Mouse (Mus musculus): ENCODE measurements around the gene Dpm2. TPM values are rescaled to one million over a fixed set of nuclear protein-coding genes. Genes with fewer than 3 reads are reported as not detected.

Gene Dpm2
- polyA plus RNA-seq, 1 experiment: 87.5 TPM

DNA sequence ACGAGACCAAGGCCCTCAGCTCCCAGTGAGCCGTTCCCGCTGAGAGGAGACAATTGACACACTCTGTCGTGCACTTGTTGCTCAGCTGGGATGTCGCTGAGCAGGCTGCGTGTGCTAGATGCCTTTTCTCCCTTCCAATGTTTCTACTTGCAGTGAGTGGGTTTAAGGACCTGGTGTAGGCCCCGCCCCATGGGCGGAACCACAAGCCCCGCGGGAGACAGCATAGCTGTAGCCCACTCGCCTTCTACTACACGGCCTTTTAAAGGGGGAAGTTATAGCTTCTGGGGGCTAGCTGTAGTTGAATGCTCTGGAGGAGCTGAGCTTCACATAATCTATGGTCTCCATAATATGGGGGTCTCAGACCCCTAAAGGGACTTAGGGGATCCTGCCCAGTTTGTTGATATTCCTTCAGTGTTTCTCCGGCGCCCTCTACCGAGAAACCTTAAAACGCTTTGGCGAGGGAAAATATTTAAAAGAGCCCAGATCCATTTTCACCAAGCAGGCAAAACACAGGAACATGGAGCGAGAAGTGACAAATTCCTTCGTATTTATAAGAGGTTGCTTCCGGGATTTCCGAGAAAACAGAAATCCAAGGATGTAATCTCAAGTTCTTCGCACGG lies 40.1 kb downstream of the Dpm2 start:
- WGBS: 12% methylated on average over 23 of the region's 23 CpGs
- H3K27me3 ChIP-seq (ENCODE audit: control insufficient read depth, insufficient read depth, low read length): peaks cover 16% of the 10 kb centered on the region
- no peak overlapping the region for H3K27ac ChIP-seq (ENCODE audit: insufficient read depth, low read depth, low read length)
- H3K4me1 ChIP-seq (ENCODE audit: control insufficient read depth, insufficient read depth, insufficient read length, low read length): peaks cover 8% of the 10 kb centered on the region
- TF ChIP-seq POLR2A (IDR thresholded peaks at IDR 0.05; ENCODE audit: low read depth, low read length) (no peak), CTCF (IDR thresholded peaks at IDR 0.05; ENCODE audit: extremely low read depth, insufficient read length, insufficient replicate concordance, low read depth, low read length) (peak; percentile 29; the same call in 1 of the 2 replicates)
- H3K4me3 ChIP-seq (ENCODE audit: low read depth, low read length): peak overlapping the region; percentile 11
- H3K36me3 ChIP-seq (ENCODE audit: control insufficient read depth, insufficient read depth, low read length): no peaks in the 10 kb centered on the region

- H3K36me3 ChIP-seq (ENCODE audit: control insufficient read depth, insufficient read depth, low read length): no peaks in the 10 kb centered on the region
- peaks cover 9% of the 10 kb centered on the region for H3K27me3 ChIP-seq (ENCODE audit: control insufficient read depth, insufficient read depth, low read length)
- 77% methylated on average over 26 of the region's 26 CpGs for WGBS
- H3K4me1 ChIP-seq (ENCODE audit: control insufficient read depth, insufficient read depth, insufficient read length, low read length): peaks cover 5% of the 10 kb centered on the region
- TF ChIP-seq POLR2A (IDR thresholded peaks at IDR 0.05; ENCODE audit: low read depth, low read length) (no peak), CTCF (IDR thresholded peaks at IDR 0.05; ENCODE audit: extremely low read depth, insufficient read length, insufficient replicate concordance, low read depth, low read length) (no peak)
- H3K27ac ChIP-seq (ENCODE audit: insufficient read depth, low read depth, low read length): no peak overlapping the region
- H3K4me3 ChIP-seq (ENCODE audit: low read depth, low read length): no peak overlapping the region
These were observed 41.6 kb downstream of the Dpm2 start for GRCm38 (mm10) chr2:32612274-32612673.

DNA sequence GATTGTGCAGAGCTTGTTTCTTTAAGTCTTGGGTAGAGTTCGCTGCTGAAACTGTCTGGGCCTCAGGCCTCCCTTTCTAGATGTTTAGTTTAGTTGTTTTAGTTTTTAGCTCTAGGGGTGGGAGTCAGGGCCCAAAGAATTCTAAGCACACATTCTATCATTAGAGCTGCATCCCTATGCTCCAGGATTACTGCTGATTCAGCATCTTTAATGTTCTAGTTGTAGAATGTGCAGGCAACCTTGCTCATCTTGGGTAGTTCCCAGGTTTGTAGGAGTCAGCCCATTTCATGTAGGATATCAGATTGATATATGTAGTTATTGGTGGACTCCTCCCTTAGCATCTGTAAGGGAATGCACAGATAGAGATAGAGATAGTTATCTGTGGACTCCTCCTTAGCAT lies 46.5 kb downstream of the Dpm2 start:
- no peak overlapping the region for H3K4me3 ChIP-seq (ENCODE audit: low read depth, low read length)
- no peaks in the 10 kb centered on the region for H3K27me3 ChIP-seq (ENCODE audit: control insufficient read depth, insufficient read depth, low read length)
- H3K27ac ChIP-seq (ENCODE audit: insufficient read depth, low read depth, low read length): no peak overlapping the region
- no peaks in the 10 kb centered on the region for H3K36me3 ChIP-seq (ENCODE audit: control insufficient read depth, insufficient read depth, low read length)
- H3K4me1 ChIP-seq (ENCODE audit: control insufficient read depth, insufficient read depth, insufficient read length, low read length): peaks cover 3% of the 10 kb centered on the region; the same call in 1 of the 2 replicates
- no peak for TF ChIP-seq CTCF (IDR thresholded peaks at IDR 0.05; ENCODE audit: extremely low read depth, insufficient read length, insufficient replicate concordance, low read depth, low read length)
- no peak for TF ChIP-seq POLR2A (IDR thresholded peaks at IDR 0.05; ENCODE audit: low read depth, low read length)
- WGBS: 94% methylated on average over 1 of the region's 1 CpGs

- TF ChIP-seq CTCF (IDR thresholded peaks at IDR 0.05; ENCODE audit: extremely low read depth, insufficient read length, insufficient replicate concordance, low read depth, low read length) (peak; percentile 31; the same call in 1 of the 2 replicates), POLR2A (IDR thresholded peaks at IDR 0.05; ENCODE audit: low read depth, low read length) (no peak)
- no peaks in the 10 kb centered on the region for H3K27me3 ChIP-seq (ENCODE audit: control insufficient read depth, insufficient read depth, low read length)
- no peak overlapping the region for H3K27ac ChIP-seq (ENCODE audit: insufficient read depth, low read depth, low read length)
- H3K4me3 ChIP-seq (ENCODE audit: low read depth, low read length): no peak overlapping the region
- peaks cover 3% of the 10 kb centered on the region; the same call in 1 of the 2 replicates for H3K4me1 ChIP-seq (ENCODE audit: control insufficient read depth, insufficient read depth, insufficient read length, low read length)
- 96% methylated on average over 4 of the region's 4 CpGs for WGBS
- no peaks in the 10 kb centered on the region for H3K36me3 ChIP-seq (ENCODE audit: control insufficient read depth, insufficient read depth, low read length)
These were observed 46.9 kb downstream of the Dpm2 start for GRCm38 (mm10) chr2:32617601-32618000.

GRCm38 (mm10) chr2:32618051-32618450 lies 47.4 kb downstream of the Dpm2 start:
- 83% methylated on average over 9 of the region's 9 CpGs for WGBS
- H3K27ac ChIP-seq (ENCODE audit: insufficient read depth, low read depth, low read length): no peak overlapping the region
- TF ChIP-seq CTCF (IDR thresholded peaks at IDR 0.05; ENCODE audit: extremely low read depth, insufficient read length, insufficient replicate concordance, low read depth, low read length) (no peak), POLR2A (IDR thresholded peaks at IDR 0.05; ENCODE audit: low read depth, low read length) (no peak)
- H3K4me1 ChIP-seq (ENCODE audit: control insufficient read depth, insufficient read depth, insufficient read length, low read length): peaks cover 3% of the 10 kb centered on the region; the same call in 1 of the 2 replicates
- no peaks in the 10 kb centered on the region for H3K27me3 ChIP-seq (ENCODE audit: control insufficient read depth, insufficient read depth, low read length)
- no peaks in the 10 kb centered on the region for H3K36me3 ChIP-seq (ENCODE audit: control insufficient read depth, insufficient read depth, low read length)
- H3K4me3 ChIP-seq (ENCODE audit: low read depth, low read length): no peak overlapping the region

DNA sequence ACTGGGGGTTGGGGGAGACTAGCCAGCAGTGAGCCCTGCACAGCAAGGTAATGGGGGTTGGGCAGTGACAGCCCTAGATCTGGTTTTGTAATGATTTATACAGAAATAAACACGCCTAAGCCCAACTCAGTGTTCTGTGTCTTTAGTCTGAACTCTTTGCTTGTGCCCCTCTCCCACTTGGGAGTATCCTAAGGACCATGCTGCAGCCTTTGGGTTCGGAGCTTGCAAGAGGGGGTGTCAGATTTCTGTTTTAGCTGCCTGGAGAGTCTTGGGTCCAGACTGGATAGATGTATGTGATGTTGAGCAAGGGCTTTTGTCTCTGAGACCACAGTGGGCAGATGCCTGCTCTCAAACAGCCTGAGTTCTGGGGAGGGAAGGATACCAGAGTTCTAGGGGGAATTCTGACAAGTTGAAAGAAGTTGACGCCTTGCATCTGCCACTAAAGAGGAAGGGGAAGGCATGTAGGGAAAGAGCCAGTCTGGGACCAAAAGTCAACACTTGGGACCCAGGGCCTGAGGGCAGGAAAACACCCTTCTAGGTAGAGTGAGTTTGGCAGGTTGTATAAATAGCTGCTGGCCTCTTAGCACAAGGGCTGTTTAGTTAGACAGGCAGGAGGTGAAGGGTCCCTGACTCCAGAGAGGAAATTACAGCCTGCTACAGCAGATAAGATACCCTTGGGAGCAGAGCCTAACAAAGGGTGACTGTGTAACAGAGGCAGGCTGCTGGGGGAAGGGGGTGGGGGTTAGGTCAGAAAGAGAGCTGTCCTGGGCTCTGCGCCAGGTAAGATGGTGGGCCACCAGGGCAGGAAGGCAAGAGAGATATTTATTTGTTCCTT lies 50.2 kb downstream of the Dpm2 start:
- no peak for TF ChIP-seq CTCF (IDR thresholded peaks at IDR 0.05; ENCODE audit: extremely low read depth, insufficient read length, insufficient replicate concordance, low read depth, low read length)
- TF ChIP-seq POLR2A (IDR thresholded peaks at IDR 0.05; ENCODE audit: low read depth, low read length): no peak
- peak overlapping the region; percentile 32; the same call in 1 of the 2 replicates for H3K27ac ChIP-seq (ENCODE audit: insufficient read depth, low read depth, low read length)
- WGBS: 38% methylated on average over 4 of the region's 4 CpGs

DNA sequence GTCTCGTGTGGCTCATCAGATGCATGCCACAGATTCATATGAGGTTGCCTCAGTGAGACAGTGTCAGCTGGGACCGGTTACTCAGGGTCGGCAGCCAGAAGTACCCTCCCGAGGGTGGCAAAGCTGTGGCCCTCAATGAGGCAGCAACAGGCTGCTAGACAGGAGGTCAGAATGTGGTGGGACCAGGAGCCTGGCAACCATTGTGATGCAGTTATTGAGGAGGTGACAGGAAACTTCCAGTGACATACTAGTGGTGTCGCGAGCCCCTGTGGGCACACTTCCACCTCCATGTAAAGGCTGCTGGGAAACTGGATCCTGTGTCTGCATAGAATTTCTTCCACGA lies 50.8 kb downstream of the Dpm2 start, which contains the start of gene Ak1:
TSS of gene Ak1 (plus strand) at position 242 of the 343 bp plus-strand sequence.
- no peak within 1 kb of the TSS for H3K4me3 ChIP-seq (ENCODE audit: low read depth, low read length)
- 24% methylated on average over 7 of the region's 7 CpGs for WGBS
- peaks cover 7% of the 10 kb centered on the region for H3K4me1 ChIP-seq (ENCODE audit: control insufficient read depth, insufficient read depth, insufficient read length, low read length)
- H3K27me3 ChIP-seq (ENCODE audit: control insufficient read depth, insufficient read depth, low read length): no peaks in the 10 kb centered on the region
- peak within 1 kb of the TSS; percentile 32; the same call in 1 of the 2 replicates for H3K27ac ChIP-seq (ENCODE audit: insufficient read depth, low read depth, low read length)
- TF ChIP-seq POLR2A (IDR thresholded peaks at IDR 0.05; ENCODE audit: low read depth, low read length) (no peak), CTCF (IDR thresholded peaks at IDR 0.05; ENCODE audit: extremely low read depth, insufficient read length, insufficient replicate concordance, low read depth, low read length) (no peak)
- no peaks in the 10 kb centered on the region for H3K36me3 ChIP-seq (ENCODE audit: control insufficient read depth, insufficient read depth, low read length)

More for the DNA sequence above, 50.2 kb downstream of the Dpm2 start:
- Histone ChIP-seq H3K27me3 (ENCODE audit: control insufficient read depth, insufficient read depth, low read length) (no peaks in the 10 kb centered on the region), H3K4me1 (ENCODE audit: control insufficient read depth, insufficient read depth, insufficient read length, low read length) (peaks cover 7% of the 10 kb centered on the region), H3K4me3 (ENCODE audit: low read depth, low read length) (no peak overlapping the region), H3K36me3 (ENCODE audit: control insufficient read depth, insufficient read depth, low read length) (no peaks in the 10 kb centered on the region)

Other genes starting within 250 kb of the Dpm2 start
- 121 and 275 TPM in 2 replicates for gene Ciz1, start 218.5 kb upstream of the Dpm2 start, polyA plus RNA-seq (2012; rRNA removed)
- gene Dnm1, start 217.5 kb upstream of the Dpm2 start, polyA plus RNA-seq (2012; rRNA removed): 248 and 480 TPM in 2 replicates
- gene 1110008P14Rik, start 188.9 kb upstream of the Dpm2 start, polyA plus RNA-seq (2012; rRNA removed): 117 and 134 TPM in 2 replicates
- 5.5 and 5.8 TPM in 2 replicates for gene Lcn2, start 182.6 kb upstream of the Dpm2 start, polyA plus RNA-seq (2012; rRNA removed)
- gene Ptges2, start 175.0 kb upstream of the Dpm2 start, polyA plus RNA-seq (2012; rRNA removed): 22.3 and 32.6 TPM in 2 replicates
- gene Naif1, start 120.4 kb upstream of the Dpm2 start, polyA plus RNA-seq (2012; rRNA removed): 2.4 and 4.4 TPM in 2 replicates
- 12.5 and 27.0 TPM in 2 replicates for gene Slc25a25, start 119.4 kb upstream of the Dpm2 start, polyA plus RNA-seq (2012; rRNA removed)
- gene Fam102a, start 35.5 kb upstream of the Dpm2 start, polyA plus RNA-seq (2012; rRNA removed): 55.2 and 96.2 TPM in 2 replicates
- 0.15 and 0.25 TPM in 2 replicates for gene Pip5kl1, start 3.9 kb downstream of the Dpm2 start, polyA plus RNA-seq (2012; rRNA removed)
- gene 9430097D07Rik, start 4.8 kb downstream of the Dpm2 start, polyA plus RNA-seq (2012; rRNA removed): not detected in 2 replicates
- 9.1 and 9.6 TPM in 2 replicates for gene St6galnac4, start 16.2 kb downstream of the Dpm2 start, polyA plus RNA-seq (2012; rRNA removed)
- 12.5 and 18.2 TPM in 2 replicates for gene St6galnac6, start 28.9 kb downstream of the Dpm2 start, polyA plus RNA-seq (2012; rRNA removed)
- gene Ak1, start 50.9 kb downstream of the Dpm2 start, polyA plus RNA-seq (2012; rRNA removed): 3.4 and 3.7 TPM in 2 replicates
- gene Eng, start 75.7 kb downstream of the Dpm2 start, polyA plus RNA-seq (2012; rRNA removed): 36.8 and 54.4 TPM in 2 replicates
- 25.6 and 26.0 TPM in 2 replicates for gene Fpgs, start 133.3 kb downstream of the Dpm2 start, polyA plus RNA-seq (2012; rRNA removed)
- 41.9 and 89.9 TPM in 2 replicates for gene Cdk9, start 142.2 kb downstream of the Dpm2 start, polyA plus RNA-seq (2012; rRNA removed)
- gene Sh2d3c, start 150.2 kb downstream of the Dpm2 start, polyA plus RNA-seq (2012; rRNA removed): 10.9 and 25.3 TPM in 2 replicates
- gene 6330409D20Rik, start 170.2 kb downstream of the Dpm2 start, polyA plus RNA-seq (2012; rRNA removed): not detected in 2 replicates
- gene Tor2a, start 186.4 kb downstream of the Dpm2 start, polyA plus RNA-seq (2012; rRNA removed): 86.2 and 133 TPM in 2 replicates
- gene Ttc16, start 204.8 kb downstream of the Dpm2 start, polyA plus RNA-seq (2012; rRNA removed): 1.0 and 2.3 TPM in 2 replicates
- gene Ptrh1, start 204.9 kb downstream of the Dpm2 start, polyA plus RNA-seq (2012; rRNA removed): 28.4 and 65.8 TPM in 2 replicates
- gene Cfap157, start 213.6 kb downstream of the Dpm2 start, polyA plus RNA-seq (2012; rRNA removed): 0.06 TPM in 1 of 2 replicates, not detected in the other

All from small intestine, adult 2 months (tissue).